8 mouse cellular contexts compared by ENCODE assay signal in genomic region chr7:81342356-81343094, GRCm38 (mm10). TPM values are rescaled to one million over a fixed set of nuclear protein-coding genes. Genes with fewer than 3 reads are reported as not detected.
DNase-seq lines count a peak whose midpoint lies in the region; ATAC-seq and TF ChIP-seq lines count a peak whose summit lies in the region.

No protein-coding gene starts in this region.

- 63% methylated on average over 8 of the region's 8 CpGs for WGBS in lung, embryonic 14.5 days
- 75% methylated on average over 8 of the region's 8 CpGs for WGBS in forebrain, embryonic 12.5 days
- 85% methylated on average over 8 of the region's 8 CpGs for WGBS in limb, embryonic 10.5 days
- WGBS in neural tube, embryonic 14.5 days, result 83% methylated on average over 8 of the region's 8 CpGs

- H3K4me2 ChIP-seq in lung, embryonic 14.5 days, result peak overlapping the region; percentile 99
- H3K4me2 ChIP-seq in forebrain, embryonic 12.5 days, result peak overlapping the region; percentile 87
- H3K4me2 ChIP-seq in neural tube, embryonic 14.5 days (ENCODE audit: low read depth, low read length), result peak overlapping the region; percentile 75

- no peak for TF ChIP-seq CTCF in lung, embryonic 14.5 days (IDR thresholded peaks at IDR 0.05; ENCODE audit: low read depth)

- H3K36me3 ChIP-seq in lung, embryonic 14.5 days (ENCODE audit: insufficient read depth), result peaks cover 65% of the 10 kb centered on the region
- peaks cover 58% of the 10 kb centered on the region for H3K36me3 ChIP-seq in forebrain, embryonic 12.5 days (replicated peaks)
- H3K36me3 ChIP-seq in limb, embryonic 10.5 days, result peaks cover 70% of the 10 kb centered on the region
- peaks cover 33% of the 10 kb centered on the region; the same call in 1 of the 2 replicates for H3K36me3 ChIP-seq in neural tube, embryonic 14.5 days (ENCODE audit: control insufficient read depth, insufficient read depth, low read length)

- no peak overlapping the region for H3K27ac ChIP-seq in lung, embryonic 14.5 days (ENCODE audit: low read depth)
- H3K27ac ChIP-seq in forebrain, embryonic 12.5 days, result no peak overlapping the region
- H3K27ac ChIP-seq in limb, embryonic 10.5 days, result no peak overlapping the region
- H3K27ac ChIP-seq in neural tube, embryonic 14.5 days (ENCODE audit: low read depth, low read length), result no peak overlapping the region

- H3K4me3 ChIP-seq in lung, embryonic 14.5 days (ENCODE audit: low read depth, low read length), result peak overlapping the region; percentile 96
- peak overlapping the region; percentile 97 for H3K4me3 ChIP-seq in forebrain, embryonic 12.5 days (replicated peaks)
- H3K4me3 ChIP-seq in limb, embryonic 10.5 days, result peak overlapping the region; percentile 95
- H3K4me3 ChIP-seq in neural tube, embryonic 14.5 days (ENCODE audit: low read depth, low read length), result no peak overlapping the region

- ATAC-seq in lung, embryonic 14.5 days (ENCODE audit: insufficient read depth), result no peak
- ATAC-seq in forebrain, embryonic 12.5 days (ENCODE audit: low FRiP score), result no peak
- no peak for ATAC-seq in neural tube, embryonic 14.5 days (ENCODE audit: low read depth)
- ATAC-seq in frontal cortex, adult (ENCODE audit: low TSS enrichment), result no peak

- H3K9ac ChIP-seq in lung, embryonic 14.5 days, result peak overlapping the region; percentile 99
- peak overlapping the region; percentile 99 for H3K9ac ChIP-seq in forebrain, embryonic 12.5 days
- 0 out of 2 replicates have a peak overlapping the region, but pooled peaks have one; percentile 12 for H3K9ac ChIP-seq in neural tube, embryonic 14.5 days (replicated peaks; ENCODE audit: low read depth, low read length)

- DNase-seq in lung, embryonic 14.5 days, result no peak
- DNase-seq in lung, postnatal 25 days (ENCODE audit: low spot score), result no peak
- DNase-seq in limb, embryonic 10.5 days (ENCODE audit: low spot score), result no peak
- DNase-seq in thymus, postnatal 14 days, result no peak
- DNase-seq in MN1 (ENCODE audit: low spot score), result no peak

- H3K9me3 ChIP-seq in lung, embryonic 14.5 days (ENCODE audit: low read depth, low read length), result no peaks in the 10 kb centered on the region
- no peaks in the 10 kb centered on the region for H3K9me3 ChIP-seq in forebrain, embryonic 12.5 days
- H3K9me3 ChIP-seq in limb, embryonic 10.5 days (replicated peaks), result no peaks in the 10 kb centered on the region
- no peaks in the 10 kb centered on the region for H3K9me3 ChIP-seq in neural tube, embryonic 14.5 days (ENCODE audit: control insufficient read depth, low read length)

- H3K4me1 ChIP-seq in lung, embryonic 14.5 days (ENCODE audit: insufficient read depth), result peaks cover 12% of the 10 kb centered on the region; the same call in 1 of the 2 replicates
- H3K4me1 ChIP-seq in forebrain, embryonic 12.5 days, result peaks cover 21% of the 10 kb centered on the region
- peaks cover 18% of the 10 kb centered on the region for H3K4me1 ChIP-seq in limb, embryonic 10.5 days
- peaks cover 17% of the 10 kb centered on the region for H3K4me1 ChIP-seq in neural tube, embryonic 14.5 days (ENCODE audit: control insufficient read depth, insufficient read depth, low read length)

- no peaks in the 10 kb centered on the region for H3K27me3 ChIP-seq in lung, embryonic 14.5 days (ENCODE audit: insufficient read depth, low read length)
- no peaks in the 10 kb centered on the region for H3K27me3 ChIP-seq in forebrain, embryonic 12.5 days
- H3K27me3 ChIP-seq in limb, embryonic 10.5 days (ENCODE audit: low read depth, poor library complexity, severe bottlenecking), result no peaks in the 10 kb centered on the region
- no peaks in the 10 kb centered on the region for H3K27me3 ChIP-seq in neural tube, embryonic 14.5 days (ENCODE audit: control insufficient read depth, insufficient read depth, low read length)

RNA-seq across cellular contexts. Expression of gene Rps17, which starts 2.5 kb away (rescaled TPM):
- polyA plus RNA-seq in lung, embryonic 14.5 days (2014; fragmentation: Nextera tagmentation; extraction: Ambion mirVana), result 1,388 and 1,408 TPM in 2 replicates
- 919 and 971 TPM in 2 replicates for polyA plus RNA-seq in forebrain, embryonic 12.5 days (2016; fragmentation: Nextera tagmentation; extraction: Ambion mirVana)
- 1,200 and 1,332 TPM in 2 replicates for polyA plus RNA-seq in limb, embryonic 10.5 days (2016; fragmentation: Nextera tagmentation; extraction: Ambion mirVana)
- 743 and 749 TPM in 2 replicates for polyA plus RNA-seq in neural tube, embryonic 14.5 days (2014; fragmentation: Nextera tagmentation; extraction: Ambion mirVana)

Comparison
In these comparisons a context has a peak if more than half of its experiments do, and no peak if none do; other contexts are left out.
1. H3K9ac ChIP-seq: peak in every context shown above with its lines; median percentile 99 in lung, embryonic 14.5 days; 99 in forebrain, embryonic 12.5 days; 12 in neural tube, embryonic 14.5 days.